Mouse (Mus musculus) induced T-regulatory cell, adult 2 months (primary cell): Measurements from ENCODE around the gene Glipr1.
A peak's percentile ranks its signal among the peaks of the same experiment; 100 is the strongest.

Experiments used
- DNase-seq: peaks from one replicate; pipeline ENCODE4 v3.0.0-alpha.2; 2012; ENCODE audit warnings: low read depth

Gene Glipr1

DNA sequence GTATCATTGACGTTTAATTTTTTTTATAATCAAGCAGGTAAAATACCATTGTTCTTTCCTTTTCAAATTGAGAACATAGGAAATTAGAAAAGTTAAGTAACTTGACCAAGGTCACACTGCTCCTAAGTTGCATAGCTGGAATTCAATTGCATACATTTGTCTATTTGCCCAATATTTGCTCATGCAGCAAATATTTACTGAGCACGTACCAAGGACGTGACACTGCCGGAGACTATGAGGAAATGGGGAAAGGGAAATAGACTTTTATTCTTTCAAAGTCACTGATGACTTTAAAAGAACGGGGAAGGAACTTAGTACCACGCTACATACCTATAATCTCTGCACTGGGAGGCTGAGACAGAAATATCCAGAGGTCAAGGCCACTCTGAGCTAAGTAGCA, 42.0 kb downstream of the Glipr1 start:
- no peak for DNase-seq

- DNase-seq: no peak
Measured at GRCm38 (mm10) chr10:111959353-111959752, 43.1 kb downstream of the Glipr1 start.

GRCm38 (mm10) chr10:111958046-111958421, 44.4 kb downstream of the Glipr1 start:
- DNase-seq: no peak

DNA sequence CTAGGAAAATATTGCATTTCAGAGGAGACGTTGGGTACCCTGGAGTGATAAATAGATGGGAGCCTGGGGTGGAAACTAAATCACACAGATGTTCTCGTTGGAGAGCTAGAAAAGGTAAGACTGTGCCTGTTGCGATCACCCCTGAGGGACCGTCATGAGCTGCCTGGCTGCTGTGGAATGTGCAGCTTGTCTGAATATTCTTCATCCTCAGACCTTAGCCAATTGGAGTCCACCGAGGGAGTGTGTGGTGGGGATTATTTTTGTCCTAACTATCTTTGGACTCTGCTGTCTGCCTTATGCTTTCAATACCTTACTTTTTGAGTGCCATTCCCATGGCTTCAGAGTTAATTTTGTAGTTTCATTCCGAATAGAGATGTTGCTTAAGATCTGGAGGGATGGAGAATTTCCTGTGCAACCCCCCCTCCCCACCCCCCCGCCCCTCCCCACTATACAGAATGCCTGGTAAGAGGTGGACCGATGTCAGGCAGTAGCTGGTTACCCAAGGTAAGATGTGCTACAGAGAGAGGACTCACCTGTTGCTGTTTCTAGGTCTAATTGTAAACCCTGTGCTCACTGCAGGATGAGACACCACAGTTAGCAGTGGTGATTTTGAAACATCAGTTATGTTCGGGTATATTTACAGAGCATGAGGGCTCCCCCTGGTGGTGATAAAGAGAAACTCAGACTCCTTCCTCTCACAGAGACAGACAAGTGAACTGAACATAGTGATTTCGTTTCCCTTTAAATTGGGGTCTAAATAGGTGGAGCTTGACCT, 45.0 kb downstream of the Glipr1 start:
- peak; percentile 84 for DNase-seq

GRCm38 (mm10) chr10:111955836-111956235, 46.6 kb downstream of the Glipr1 start:
- no peak for DNase-seq

DNA sequence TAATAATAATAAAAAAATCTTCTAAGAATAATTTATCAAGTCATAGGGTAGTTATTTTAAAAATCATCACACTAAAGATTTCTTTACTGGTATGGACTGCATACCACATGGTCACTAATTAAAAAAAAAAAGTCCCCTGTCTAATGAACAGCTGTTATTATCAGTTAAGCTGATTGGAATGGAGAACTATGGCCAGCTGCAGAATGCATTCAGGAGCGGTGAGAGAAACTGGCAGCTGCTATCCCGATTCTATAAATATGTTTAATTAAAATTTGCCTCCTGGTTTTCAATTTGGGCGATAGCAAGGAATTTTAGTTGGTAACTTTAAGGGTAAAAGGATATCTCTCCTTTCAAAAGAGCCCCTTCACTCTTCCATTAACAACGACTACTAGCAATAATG, 53.4 kb downstream of the Glipr1 start:
- DNase-seq: no peak

GRCm38 (mm10) chr10:111948041-111948440, 54.4 kb downstream of the Glipr1 start:
- no peak for DNase-seq

- DNase-seq: no peak
Measured at GRCm38 (mm10) chr10:111945563-111945962, 56.9 kb downstream of the Glipr1 start.

DNA sequence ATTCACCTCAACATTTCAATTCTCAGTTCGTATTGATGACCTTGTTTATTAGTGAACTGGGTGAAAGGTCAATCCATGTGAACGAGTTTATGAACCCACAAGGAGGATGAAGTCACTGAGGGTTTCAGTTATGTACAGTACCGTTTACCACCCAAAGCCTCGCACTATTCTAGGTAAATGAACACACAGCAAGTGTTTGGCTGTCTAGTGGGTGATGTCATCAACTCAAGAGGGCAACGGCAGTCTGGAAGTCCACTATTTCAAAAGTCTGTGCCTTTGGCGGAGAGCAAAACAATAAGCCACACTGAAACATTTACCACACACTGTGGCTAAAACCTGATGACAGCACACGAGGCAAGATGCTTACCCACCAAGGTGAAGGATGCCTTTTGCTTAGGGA, 59.4 kb downstream of the Glipr1 start:
- no peak for DNase-seq

- no peak for DNase-seq
Measured at GRCm38 (mm10) chr10:111937146-111937534, 65.3 kb downstream of the Glipr1 start.

- no peak for DNase-seq
Measured at GRCm38 (mm10) chr10:111936491-111937145, 65.8 kb downstream of the Glipr1 start.

GRCm38 (mm10) chr10:111936021-111936420, 66.4 kb downstream of the Glipr1 start:
- no peak for DNase-seq
